Mouse (Mus musculus) liver (tissue): ENCODE measurements around the gene Slc10a2.
"Not testable (repeated sequence)": the region's sequence is repeated elsewhere in the genome, so short reads cannot be mapped to it uniquely, and the experiment has no call there.

ENCODE experiments used
- DNase-seq: peaks from one replicate; pipeline ENCODE4 v3.0.0-alpha.2; 2020; ENCODE audit warnings: mixed read lengths

Slc10a2 gene

DNA sequence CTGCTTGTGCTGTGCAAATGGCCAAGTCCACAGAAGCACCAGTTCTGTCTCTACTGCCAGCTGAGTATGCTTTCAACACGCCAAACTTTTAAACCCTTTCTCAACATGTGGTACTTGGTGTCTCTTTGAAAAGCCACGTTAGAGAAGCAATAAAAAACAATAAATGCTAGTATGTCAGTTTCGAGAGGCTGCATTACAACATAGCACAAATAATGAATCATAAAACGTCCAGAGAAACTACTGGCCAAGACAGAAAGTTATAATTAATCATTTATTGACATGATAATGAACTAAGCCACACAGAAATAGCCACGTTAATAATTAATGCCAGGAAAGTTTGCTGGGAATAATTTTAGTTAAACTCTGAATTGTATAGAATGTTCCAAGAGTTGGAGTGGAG, at the start of gene Slc10a2:
Gene Slc10a2, minus strand, starts transcription at position 166 of the 400 bp plus-strand sequence.
- no peak for DNase-seq

- DNase-seq: no peak
Measured at GRCm38 (mm10) chr8:5129322-5129829, 24.2 kb upstream of the Slc10a2 start.

DNA sequence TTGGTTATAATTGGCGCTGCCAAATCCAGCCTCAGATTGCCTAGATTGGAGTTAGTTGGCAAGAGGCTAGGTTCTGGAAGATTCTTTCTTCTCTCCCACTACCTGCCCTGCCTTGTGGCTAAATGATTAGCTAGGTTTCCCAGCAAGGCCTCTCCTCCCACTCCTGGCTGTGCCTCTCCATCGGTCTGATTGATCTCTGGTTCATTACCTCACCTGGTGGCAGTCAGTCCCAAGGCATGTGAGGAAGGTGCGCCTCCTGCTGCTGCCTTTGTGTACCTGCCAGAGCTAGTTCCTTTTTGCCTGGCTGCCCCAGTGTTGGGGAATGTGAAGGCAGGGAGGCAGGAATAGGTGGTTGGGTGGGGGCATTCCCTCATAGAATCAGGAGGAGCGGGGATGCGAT, 1.7 kb upstream of the Slc10a2 start:
- DNase-seq: peak; percentile 5

DNA sequence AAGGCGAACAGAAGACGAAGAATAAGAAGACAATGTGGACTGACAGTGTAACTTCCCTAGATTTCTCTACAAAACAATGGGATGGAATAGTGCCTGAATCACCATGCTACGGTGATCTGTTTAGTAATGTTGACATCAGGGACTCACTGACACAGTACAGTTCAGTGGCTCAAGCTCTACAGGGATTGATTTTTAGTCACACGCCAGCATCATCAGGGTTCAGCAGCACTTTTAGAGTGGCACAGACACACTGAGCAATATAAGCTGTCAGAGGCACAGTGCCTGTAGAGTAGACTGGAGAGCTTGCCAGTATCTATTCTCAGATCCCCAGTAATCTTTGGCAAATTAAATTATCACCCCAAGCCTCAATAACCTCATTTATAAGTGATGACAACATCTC, 9.8 kb downstream of the Slc10a2 start:
- DNase-seq: no peak

- not testable (repeated sequence) for DNase-seq
Measured at GRCm38 (mm10) chr8:5093991-5094390, 11.2 kb downstream of the Slc10a2 start.

GRCm38 (mm10) chr8:5073654-5074293, 31.4 kb downstream of the Slc10a2 start:
- no peak for DNase-seq

GRCm38 (mm10) chr8:5058888-5059287, 46.3 kb downstream of the Slc10a2 start:
- no peak for DNase-seq

- DNase-seq: not testable (repeated sequence)
Measured at GRCm38 (mm10) chr8:5044361-5044900, 60.7 kb downstream of the Slc10a2 start.

DNA sequence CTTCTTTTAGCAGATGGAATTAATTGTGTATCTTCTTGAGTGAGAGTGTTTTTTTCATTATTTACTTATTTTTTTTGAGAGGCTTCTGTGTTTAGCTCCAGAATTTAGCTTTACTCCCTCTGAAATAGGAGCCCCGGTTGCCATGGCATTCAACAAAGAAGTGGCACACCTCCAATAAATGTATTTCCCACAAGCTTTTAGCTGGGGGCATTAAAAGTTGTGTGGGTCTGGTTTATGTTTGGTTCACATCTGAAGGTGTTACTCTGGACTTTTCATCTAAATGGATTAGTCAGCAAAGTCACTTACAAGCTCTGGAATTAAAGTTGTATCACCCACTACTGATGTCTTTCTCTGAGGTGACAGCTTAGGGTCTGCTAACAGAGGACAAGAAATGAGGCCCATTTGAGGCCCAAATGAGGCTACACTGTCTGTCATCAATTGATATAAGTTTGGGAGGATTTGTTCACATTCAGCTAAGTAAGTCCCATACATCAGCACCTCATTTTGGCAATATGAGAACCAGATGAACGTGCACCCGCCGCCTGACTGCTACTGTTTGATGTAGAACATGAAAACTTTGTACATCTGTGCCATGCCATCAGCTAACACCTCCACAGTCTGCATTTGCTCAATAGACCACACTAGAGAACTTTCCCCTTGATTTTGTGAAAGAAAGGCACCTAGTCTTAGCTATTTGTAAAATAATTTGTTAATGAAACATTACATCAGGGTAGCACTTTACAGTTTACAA, 66.2 kb downstream of the Slc10a2 start:
- DNase-seq: no peak
